Mouse (Mus musculus): ENCODE results near the gene Armh1. TPM values are rescaled to one million over a fixed set of nuclear protein-coding genes. Genes with fewer than 3 reads are reported as not detected.

The Armh1 gene
- 0.41 and 0.47 TPM in 2 replicates for polyA plus RNA-seq (2012; rRNA removed; ENCODE audit: low replicate concordance)

GRCm38 (mm10) chr4:117251801-117252316 is at the start of gene Armh1, which contains the start of gene Tmem53:
Armh1 (minus strand) TSS chr4:117252125.
Tmem53 (plus strand) TSS chr4:117251951.

GRCm38 (mm10) chr4:117181863-117182758 is 69.8 kb downstream of the Armh1 start, which contains the start of gene Kif2c:
Kif2c (minus strand) TSS chr4:117182639.

Other genes starting within 250 kb of the Armh1 start
- 4.5 and 12.2 TPM in 2 replicates for gene Eif2b3, start 232.7 kb downstream of the Armh1 start, polyA plus RNA-seq (2012; rRNA removed; ENCODE audit: low replicate concordance)
- gene Ptch2, start 156.1 kb downstream of the Armh1 start, polyA plus RNA-seq (2012; rRNA removed; ENCODE audit: low replicate concordance): 18.6 and 27.1 TPM in 2 replicates
- 13.6 and 23.0 TPM in 2 replicates for gene Btbd19, start 126.4 kb downstream of the Armh1 start, polyA plus RNA-seq (2012; rRNA removed; ENCODE audit: low replicate concordance)
- gene Tctex1d4, start 125.3 kb downstream of the Armh1 start, polyA plus RNA-seq (2012; rRNA removed; ENCODE audit: low replicate concordance): 0.24 and 0.92 TPM in 2 replicates
- gene Plk3, start 118.2 kb downstream of the Armh1 start, polyA plus RNA-seq (2012; rRNA removed; ENCODE audit: low replicate concordance): 11.7 and 15.2 TPM in 2 replicates
- gene Rps8, start 95.9 kb downstream of the Armh1 start, polyA plus RNA-seq (2012; rRNA removed; ENCODE audit: low replicate concordance): 496 TPM in 2 replicates
- gene Kif2c, start 69.5 kb downstream of the Armh1 start, polyA plus RNA-seq (2012; rRNA removed; ENCODE audit: low replicate concordance): 0.75 and 0.90 TPM in 2 replicates
- gene Tmem53, start 174 bp downstream of the Armh1 start, polyA plus RNA-seq (2012; rRNA removed; ENCODE audit: low replicate concordance): 76.0 and 76.7 TPM in 2 replicates
- 84.7 and 88.7 TPM in 2 replicates for gene Rnf220, start 244.9 kb upstream of the Armh1 start, polyA plus RNA-seq (2012; rRNA removed; ENCODE audit: low replicate concordance)

Data from mammary gland, adult 2 months (tissue).